Mouse (Mus musculus) kidney, adult 2 months (tissue): ENCODE measurements around the gene Cpe.

Experiments used
- CTCF ChIP-seq: fragments of 200-500 bp; conservative IDR thresholded peaks from 2 replicates; pipeline ENCODE4 v1.5.1; 2011; ENCODE audit warnings: low read depth, mild to moderate bottlenecking, control low read depth, low read length, moderate library complexity, mixed read lengths; ENCODE audit not compliant: insufficient read depth, insufficient read length
- POLR2A ChIP-seq: fragments of 200-500 bp; IDR thresholded peaks from one replicate; pipeline ENCODE4 v1.6.1; 2011; ENCODE audit warnings: low read depth, low read length, control low read depth

GRCm38 (mm10) chr8:64671937-64672336, 20.9 kb downstream of the Cpe start:
- TF ChIP-seq CTCF (no peak), POLR2A (no peak)
